Mouse (Mus musculus): ENCODE data around the gene Topbp1.
"Not testable (repeated sequence)": the region's sequence is repeated elsewhere in the genome, so short reads cannot be mapped to it uniquely, and the experiment has no call there.

The Topbp1 gene

DNA sequence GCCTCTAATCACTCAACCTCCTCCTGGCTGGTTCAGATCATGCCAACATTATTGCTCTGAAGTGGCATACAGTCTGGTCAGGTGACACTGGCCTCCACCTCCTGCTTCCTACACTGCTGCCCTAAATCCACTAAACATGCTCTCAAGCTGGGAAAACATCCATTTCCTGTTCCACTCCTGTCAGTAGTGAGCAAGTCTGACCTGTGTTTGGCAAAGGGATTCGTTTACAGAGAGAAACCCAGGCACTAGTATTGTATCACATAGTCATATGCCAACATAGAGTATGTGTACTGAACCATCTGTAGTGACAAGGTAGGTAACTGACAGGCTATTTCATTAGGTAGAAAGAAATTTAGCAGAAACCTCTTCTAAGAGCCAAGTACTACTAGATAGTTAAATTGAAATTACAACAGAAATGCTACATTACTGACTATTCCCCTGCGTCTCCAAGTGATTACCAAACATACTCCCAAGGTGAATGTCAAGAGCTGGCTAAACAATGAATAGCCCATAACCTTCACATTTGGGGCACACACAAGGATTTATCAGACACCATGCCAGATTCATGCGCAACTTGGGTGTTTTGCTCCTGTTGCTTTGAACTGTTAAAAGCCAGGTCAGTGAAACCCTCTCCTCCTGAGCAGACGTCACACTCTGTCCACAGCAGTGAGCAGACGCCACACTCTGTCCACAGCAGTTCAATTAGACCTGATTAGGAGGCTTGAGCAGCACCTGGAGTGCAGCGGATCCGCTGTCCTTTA is 48.7 kb downstream of the Topbp1 start:
- not testable (repeated sequence) for DNase-seq (ENCODE audit: low spot score)

DNA sequence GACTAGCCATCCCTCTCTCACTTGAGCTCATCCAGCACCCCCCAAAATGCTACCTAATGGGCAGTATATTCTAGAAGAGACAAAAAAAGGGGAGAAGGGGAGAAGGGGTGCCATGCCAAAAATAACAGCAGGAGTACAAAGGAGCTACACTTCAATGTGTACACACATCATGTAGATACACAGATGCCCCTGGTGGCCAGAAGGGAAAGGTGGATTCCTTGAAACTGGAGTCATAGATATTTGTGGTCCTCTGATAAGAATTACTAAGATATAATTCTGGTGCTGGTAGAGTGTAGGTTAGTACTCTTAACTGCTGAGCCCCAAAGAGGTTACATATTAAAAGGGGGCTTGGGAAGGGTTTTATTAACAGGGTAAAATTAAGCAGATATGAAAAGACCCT is 52.9 kb downstream of the Topbp1 start:
- no peak for DNase-seq (ENCODE audit: low spot score)

DNA sequence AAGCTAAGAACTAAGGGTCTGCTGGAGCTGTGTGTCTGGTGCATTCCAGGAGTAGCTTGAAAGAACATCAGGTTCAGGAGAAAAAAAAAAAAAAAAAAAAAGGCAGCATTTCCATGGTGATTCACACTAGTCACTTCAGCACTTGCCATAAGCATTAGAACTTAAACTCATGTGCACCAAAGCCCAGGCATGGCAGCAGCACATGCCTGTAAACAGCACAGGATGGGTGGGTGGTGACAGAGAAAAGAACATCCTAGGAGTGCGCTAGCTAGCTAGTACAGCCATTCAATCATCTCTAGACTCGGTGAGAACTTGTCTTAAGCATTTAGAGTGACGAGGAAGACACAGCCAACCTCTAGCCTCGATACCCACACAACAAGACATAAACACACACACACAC is 53.5 kb downstream of the Topbp1 start:
- no peak for DNase-seq (ENCODE audit: low spot score)

DNA sequence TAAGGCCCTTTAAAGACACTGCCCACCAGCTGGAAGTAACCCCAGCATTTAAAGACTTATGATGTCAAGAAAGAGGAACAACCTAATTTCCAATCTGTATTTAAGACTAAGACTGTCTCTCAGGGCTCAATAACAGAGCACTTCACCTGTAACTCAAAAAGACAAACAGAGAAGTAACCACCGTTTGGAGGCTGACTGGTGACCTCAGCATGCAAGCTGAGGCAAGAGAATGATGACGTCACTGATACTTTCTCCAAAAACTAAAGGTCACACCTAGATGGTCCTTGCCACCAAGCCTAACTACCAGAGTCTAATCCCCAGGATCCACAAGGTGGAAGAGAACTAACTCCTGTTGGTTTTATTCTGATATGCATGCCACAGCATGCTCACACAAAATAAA is 55.6 kb downstream of the Topbp1 start:
- DNase-seq (ENCODE audit: low spot score) = peak; percentile 15

DNA sequence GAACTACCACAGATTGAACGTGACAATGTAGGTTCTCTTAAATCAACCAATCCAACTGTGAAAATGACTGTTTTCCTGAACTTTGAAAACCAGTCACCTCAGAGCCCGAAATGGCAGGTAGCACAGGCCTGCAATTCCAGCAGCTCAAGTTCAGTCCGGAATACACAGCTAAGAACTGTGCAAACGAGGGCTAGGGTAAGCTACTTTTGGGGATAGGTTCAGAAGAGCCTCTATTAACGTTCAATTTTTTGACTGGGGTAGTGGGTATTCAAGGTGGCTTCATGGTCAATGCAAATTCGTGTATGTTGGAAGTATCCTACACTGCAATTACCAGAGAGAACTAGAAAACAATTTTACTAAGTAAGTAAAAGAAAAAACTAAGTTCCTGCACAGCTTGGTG is 58.1 kb downstream of the Topbp1 start:
- peak; percentile 23 for DNase-seq (ENCODE audit: low spot score)

DNA sequence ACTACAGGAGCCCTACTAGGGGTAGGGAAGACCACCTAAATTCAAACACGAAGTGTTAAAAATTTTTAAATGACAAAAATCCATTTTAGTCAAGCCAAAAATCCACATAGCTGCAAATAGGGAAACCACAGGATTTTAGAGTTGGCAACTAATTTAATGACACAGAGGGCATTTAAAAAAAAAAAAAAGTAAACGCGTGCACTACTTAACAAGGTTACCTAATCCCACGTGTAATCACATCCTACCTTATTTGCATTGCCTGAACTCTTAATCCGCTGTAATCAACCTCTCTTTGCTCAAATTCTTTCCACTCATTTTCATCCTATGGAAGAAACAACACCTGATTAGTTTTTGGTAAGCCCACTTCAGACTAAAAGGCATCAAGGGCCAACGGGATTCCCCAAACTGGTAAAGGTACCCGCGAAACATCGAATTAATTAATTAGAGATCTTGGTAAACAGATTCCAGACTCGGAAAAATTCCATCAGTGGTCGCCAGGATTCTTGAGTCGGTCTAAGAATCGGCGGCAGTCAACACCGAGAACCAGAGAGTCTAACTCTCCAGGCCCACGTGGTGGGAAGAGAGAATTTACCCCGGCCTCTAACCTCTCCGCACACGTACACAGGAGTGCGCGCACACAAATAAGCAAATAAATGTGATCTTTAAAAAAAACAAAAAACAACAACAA is 58.9 kb downstream of the Topbp1 start:
- peak; percentile 42 for DNase-seq (ENCODE audit: low spot score)

DNA sequence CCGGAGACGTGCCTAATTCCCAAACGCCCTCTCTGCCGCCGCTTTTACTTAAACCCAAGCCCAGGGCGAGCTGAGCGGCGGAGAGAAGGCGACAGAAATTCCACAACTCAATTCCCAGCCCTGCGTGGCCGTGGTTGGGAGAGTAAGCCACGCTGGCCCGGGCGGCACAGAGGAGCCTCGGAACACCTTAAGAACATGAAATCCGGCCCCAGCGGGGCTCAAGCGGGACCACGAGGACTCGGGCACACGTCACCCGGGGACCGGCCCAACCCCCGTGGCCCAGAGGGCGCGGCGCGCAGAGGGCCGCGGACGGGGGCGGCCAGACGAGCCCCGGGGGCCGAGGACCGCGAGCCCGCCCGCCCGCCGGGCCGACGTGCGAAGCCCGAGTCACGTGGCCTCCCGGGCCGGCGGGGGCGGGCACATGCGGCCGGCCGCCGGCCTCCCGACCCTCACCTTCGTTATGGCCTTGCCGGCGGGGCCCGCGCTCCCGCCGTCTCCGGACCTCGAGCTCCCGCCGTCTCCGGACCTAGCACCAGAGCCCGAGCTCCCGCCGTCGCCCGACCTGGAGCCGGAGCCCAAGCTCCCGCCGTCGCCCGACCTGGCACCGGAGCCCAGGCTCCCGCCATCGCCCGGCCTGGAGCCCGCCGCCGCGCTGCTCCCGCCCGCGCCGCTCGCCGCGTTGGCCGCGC is 59.7 kb downstream of the Topbp1 start:
- DNase-seq (ENCODE audit: low spot score) = peak; percentile 81

DNA sequence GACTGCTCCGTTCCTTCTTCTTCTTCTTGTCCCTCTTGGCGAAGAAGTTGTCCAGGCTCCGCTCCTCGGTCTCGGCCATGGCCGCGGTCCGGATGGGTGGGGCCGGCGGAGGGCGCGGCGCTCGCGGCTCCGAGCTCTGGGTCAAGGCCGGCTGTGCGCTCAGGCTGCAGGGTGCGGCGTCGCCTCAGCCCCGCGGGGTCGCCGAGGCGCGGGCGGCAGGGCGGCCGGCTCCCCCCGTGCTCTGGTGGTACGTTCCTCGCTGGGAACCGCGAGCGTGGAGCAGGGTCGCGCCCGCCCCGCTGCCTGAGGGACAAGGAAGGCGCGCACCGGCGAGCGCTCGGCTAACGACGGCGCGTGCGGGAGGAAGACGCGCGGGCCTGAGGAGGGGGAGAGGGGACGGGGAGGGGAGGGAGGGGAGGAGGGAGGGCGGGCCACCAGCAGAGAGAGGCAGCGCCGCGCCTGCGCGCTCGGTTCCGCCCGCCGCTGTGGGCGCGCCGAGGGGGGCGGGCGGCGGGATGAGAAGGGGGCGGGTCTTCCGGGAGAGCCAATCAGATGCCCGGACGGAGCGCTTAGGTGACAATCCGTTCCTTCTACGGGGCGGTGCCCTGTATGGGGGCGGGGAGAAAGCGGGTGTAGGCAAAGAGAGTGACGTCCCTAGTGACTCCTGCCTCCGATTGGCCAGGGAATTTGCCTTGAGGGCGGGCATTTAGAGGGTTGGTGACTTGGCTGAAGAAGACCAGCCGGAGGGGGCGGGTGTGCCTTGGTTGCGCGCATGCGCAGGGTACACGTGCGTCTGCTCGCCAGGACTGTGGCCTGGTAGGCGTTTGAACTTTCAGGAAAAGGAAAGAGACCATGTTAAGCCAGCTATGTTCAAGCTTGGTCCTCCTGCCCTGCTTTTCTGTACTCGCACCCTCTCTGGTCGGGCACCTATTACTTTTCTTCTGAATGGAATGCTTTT is 60.6 kb downstream of the Topbp1 start, which contains the start of gene Cdv3:
TSS of gene Cdv3 (minus strand) at position 551 of the 958 bp plus-strand sequence.
- DNase-seq (ENCODE audit: low spot score) = peak; percentile 98

DNA sequence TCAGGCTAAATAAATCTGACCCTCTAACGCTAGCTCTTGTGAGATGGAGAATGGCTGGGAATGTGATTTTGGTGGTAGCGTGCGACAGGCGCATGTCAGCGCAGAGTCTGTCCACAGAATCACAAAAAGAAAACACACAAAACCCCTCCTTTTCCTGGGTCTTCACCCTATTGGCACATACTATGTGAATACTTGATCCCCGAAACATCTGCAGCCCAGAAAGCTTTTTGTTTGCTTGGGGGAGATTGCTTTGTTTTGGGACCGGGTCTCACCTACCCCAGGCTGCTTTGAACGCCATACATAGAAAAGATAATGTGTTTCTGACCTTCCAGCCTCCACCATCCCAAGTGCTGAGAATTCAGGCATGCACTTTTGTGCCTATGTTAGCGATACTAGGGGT is 61.3 kb downstream of the Topbp1 start:
- peak; percentile 30 for DNase-seq (ENCODE audit: low spot score)

DNA sequence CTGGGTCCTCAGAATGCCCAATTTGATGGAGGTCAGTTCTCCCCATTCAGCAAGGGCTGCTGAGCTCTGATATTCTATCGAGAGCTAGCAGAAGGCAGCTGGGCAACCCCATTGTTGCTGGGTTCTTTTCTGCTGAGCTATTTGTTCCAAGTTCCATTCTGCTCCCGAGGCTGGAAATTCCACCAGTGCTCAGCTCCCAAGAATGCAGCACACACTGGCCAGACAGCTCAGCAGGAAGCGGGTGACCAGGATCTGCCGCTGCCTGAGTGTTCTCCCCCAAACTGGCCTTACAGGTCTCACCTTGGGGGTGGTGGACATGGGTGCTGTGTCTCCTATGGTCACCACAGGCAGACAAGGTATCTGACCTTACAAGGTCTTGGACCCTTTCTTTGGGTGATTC is 64.9 kb downstream of the Topbp1 start:
- no peak for DNase-seq (ENCODE audit: low spot score)

DNA sequence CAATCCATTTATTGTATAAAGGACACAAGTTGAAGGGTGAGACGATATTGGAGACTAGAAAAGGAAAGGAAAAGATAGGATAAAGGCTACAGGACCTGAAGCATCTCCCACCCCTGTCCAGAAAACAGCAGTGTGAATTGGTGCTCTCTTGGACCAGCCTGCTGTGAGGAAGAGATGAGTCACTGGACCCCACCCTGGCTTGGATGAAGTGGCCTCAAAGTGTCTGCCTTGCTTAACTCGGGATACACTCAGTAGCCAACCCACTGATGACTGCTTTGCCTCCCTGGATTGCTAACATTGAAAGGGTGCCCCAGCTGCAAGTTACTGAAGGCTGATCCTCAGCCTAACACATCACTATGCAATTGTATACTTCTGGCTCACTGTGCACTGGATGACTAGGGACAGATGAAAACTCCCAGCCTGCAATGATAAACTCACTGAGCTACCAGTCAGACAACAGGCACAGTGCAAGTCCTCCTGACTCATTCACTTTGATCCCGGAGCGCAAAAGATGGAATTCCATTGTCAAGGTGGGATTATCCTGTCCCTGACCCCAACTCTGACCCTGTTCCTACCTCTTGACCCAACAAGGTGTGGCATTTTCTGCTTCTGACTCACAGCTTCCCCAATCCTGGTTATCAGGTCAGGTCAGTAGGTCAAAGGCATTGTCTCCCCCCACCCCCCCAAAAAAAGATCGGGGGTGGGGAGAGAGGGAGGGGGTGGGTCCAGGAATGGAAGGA is 67.4 kb downstream of the Topbp1 start:
- no peak for DNase-seq (ENCODE audit: low spot score)

DNA sequence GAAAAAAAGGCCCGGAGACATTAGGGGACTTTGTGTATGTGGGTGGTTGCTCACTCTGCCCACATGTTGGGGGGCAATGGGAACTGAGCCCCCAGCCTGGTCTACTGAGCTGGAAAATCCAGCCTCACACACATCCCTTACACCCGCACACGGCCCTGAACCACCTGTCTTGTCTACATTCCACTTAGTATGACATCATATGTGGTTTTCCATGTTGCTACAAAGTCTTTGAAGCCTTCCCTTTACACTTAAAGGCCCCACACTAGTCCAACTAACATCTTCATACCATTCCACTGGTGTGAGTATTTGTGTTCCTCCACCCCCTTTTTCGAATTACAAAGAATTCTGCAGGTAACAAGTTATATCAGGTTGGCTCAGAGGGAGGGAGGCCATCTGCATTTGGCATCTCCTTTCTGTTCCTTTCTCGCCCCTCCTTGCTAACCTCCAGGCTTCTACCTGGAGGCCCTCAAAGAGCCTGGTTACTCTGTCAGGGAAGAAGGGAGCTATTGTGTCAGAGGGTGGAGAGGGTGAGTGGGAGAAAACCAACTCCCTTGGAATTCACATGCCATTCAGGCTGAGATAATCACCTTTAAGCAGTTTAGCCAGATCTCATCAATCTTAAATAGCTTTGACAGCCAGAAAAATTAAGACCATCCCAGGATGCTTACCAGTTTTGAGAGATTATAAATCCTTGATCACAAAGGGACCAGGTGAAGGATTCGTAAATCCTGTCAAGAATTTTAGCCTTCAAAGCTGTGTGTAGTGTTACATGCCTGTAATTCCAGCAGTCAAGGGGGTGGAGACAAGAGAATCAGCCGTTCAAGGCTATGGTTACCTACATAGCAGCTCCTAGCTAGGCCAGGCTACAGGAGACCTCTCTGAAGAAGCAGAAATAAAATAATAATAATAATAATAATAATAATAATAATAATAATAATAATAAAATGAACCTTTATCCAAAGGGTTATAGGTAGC is 71.6 kb downstream of the Topbp1 start:
- DNase-seq (ENCODE audit: low spot score) = no peak

DNA sequence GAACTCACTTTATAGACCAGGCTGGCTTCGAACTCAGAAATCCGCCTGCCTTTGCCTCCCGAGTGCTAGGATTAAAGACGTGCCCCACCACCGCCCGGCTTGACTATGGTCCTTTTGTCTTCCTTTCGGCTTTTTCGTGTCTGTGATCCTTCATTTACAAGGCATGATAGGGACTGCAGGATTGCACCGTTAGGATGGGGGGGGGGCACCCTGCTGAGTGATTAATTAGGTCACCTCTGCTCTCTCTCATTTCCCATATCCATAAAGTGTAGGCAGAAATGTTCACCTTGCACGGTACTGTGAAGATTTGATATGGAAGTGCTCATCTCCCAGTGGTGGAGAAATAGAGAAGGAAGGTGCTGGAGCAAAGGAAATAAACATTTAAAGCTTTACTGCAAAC is 73.7 kb downstream of the Topbp1 start:
- DNase-seq (ENCODE audit: low spot score) = no peak

DNA sequence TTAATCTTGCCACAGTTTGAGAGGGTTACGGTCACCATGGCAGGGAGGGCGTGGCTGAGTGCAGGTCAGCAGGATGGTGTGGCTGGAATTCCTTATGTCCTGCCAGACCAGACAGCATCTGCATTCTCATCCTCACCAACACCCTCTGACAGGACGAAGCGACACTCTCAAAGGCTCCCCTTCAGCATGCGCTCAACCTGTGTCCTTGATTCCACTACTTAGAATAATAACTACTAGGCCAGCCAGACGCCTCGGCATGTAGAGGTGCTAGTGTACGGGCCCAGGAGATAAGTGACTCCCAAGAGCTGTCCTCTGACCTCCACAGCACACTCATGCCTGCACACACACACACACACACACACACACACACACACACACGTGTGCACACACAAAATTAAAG is 74.2 kb downstream of the Topbp1 start:
- no peak for DNase-seq (ENCODE audit: low spot score)

DNA sequence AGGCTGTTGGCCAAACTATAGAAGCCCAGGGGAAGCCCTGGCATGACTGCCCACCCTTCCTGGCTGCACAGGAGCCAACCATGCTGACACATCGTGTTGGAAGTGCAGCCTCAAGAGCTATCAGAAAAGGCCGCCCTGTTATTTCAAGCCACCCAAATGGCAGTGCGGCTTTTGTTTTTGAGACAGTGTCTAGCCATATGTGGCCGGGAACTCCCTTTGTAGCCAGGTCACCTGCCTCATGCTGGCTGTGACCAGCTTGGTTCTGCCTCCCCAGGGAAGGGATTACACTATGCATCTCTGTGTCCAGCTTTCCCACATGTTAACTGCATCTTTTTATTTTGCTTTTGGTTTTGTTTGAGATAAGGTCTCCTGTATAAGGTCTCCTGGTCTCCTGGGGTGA is 75.6 kb downstream of the Topbp1 start:
- no peak for DNase-seq (ENCODE audit: low spot score)

DNA sequence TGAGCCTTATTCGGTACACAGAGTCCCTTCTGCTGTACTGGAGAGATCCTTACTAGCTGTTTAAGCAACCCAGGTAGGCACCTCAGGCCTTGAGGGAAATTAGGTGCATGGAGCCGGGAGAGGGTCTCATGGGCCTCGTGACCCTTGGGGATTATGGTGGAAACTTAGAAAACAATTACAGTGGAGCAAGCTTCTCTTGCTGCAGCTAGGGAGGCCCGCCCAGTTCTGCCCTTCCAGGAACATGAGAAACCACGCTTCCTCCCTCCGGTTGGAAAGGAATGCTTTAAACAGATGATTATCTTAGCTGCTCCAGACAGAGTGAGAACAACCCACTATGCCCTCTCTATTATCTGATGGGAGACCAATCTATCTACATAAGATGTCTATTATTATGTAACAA is 78.0 kb downstream of the Topbp1 start:
- DNase-seq (ENCODE audit: low spot score) = no peak

DNA sequence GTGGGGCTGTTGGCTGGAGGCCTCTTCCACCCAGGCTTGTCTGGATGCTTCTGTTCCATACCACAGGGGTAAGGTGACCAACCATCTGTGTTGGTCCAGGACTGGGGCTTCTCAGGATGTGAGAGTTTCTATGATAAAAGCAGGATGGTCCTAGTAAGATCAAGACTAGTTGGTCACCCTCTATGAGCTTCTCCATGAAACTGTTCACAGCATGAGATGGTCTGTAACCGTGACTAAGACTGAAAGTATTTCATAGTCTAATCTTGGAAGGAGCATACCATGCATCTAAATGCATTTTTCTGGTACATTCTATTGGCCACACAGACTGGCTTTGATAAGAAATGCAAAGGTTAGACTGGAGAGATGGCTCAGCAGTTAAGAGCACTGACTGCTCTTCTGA is 78.6 kb downstream of the Topbp1 start:
- no peak for DNase-seq (ENCODE audit: low spot score)

DNA sequence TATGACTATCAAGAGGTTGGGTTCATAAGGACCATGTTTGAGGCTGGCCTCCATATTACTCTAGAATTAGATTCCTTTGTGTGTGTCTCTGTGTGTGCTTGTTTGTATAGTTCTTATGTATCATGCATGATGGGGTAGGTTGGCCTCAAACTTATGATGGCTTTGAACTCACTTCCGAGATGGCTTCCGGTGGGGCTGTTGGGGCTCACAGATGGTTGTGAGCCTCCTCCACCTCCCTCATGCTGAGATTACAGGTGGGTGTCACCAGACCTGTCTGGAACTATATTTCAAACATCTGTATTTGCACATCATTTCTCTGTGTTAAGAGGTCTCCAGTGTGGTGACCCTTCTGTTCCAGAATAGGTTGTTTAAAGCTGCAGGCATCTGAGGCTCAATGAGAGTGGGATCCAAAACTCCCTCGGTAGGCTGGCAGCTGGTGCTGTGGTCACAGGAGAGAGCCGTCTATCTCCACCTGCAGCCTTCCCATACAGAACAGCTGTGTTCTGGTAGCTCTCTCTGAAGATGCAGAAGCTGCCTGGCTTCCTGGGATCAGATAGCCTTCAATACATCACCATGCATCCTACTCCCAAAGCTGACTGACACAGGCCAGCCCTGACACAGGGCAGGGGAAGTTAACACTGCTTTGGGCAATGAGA is 79.3 kb downstream of the Topbp1 start:
- no peak for DNase-seq (ENCODE audit: low spot score)

DNA sequence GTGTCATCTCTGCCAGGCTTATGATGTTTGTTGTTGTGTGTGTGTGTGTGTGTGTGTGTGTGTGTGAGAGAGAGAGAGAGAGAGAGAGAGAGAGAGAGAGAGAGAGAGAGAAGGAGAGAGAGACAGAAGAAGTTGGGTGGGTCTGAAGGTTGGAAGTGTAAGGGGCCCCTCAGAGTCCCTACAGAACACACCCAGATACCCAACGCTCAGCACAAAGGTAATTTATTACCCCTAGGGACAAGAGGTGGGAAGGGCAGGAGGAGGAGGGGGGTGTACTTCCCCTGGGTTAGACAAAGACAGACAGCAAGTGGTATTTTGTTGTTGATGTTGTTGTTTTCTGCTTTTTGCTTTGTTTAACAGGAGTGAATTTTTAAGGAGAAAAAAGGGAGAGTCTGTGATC is 80.6 kb downstream of the Topbp1 start:
- no peak for DNase-seq (ENCODE audit: low spot score)

DNA sequence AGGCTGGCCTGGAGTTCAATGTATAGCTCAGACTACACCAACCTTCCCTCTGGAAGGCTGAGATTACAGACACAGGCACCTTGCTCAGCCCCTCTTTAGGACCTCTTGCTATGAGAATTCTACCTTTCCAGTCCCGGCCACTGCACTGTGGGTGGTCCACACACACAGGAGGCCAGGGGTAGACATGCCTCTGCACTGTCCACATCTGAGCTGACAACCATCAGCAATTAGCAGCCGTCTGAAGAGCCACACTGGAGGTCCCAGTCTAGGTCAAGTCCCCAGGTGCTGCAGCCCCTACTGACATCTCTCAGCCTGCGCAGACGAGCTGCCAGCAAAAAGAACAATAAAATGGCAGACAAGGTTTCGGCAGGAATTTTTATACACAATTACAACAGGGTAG is 81.6 kb downstream of the Topbp1 start:
- DNase-seq (ENCODE audit: low spot score) = no peak
